Mouse (Mus musculus) midbrain, postnatal 0 days (tissue): ENCODE measurements at regions not wholly inside any gene's neighbourhood (a gene's known extent, or its start where the extent isn't known, plus 50 kb on each side); places are given as distances from the start of the nearest gene placed in this dataset.

Experiments used
- ATAC-seq: fragments of 200-750 bp; cut with Nextera tagmentation; 2 replicates; pipeline ENCODE4 v1.8.0; 2017; ENCODE audit warnings: moderate number of reproducible peaks, mild to moderate bottlenecking, moderate TSS enrichment, moderate library complexity; ENCODE audit not compliant: low FRiP score
- DNase-seq: peaks from one replicate; pipeline ENCODE4 v3.0.0-alpha.2; 2015; ENCODE audit warnings: low spot score
- H3K27ac ChIP-seq: fragments of 300-500 bp; sonication (generic); 2 replicates; pipeline ENCODE4 v1.5.1; 2014; ENCODE audit warnings: low read depth, mild to moderate bottlenecking, low read length, mixed read lengths
- H3K27me3 ChIP-seq: fragments of 300-500 bp; sonication (generic); 2 replicates; pipeline ENCODE4 v1.6.1; 2014; ENCODE audit warnings: low read length, control low read depth, mixed read lengths; ENCODE audit not compliant: insufficient read depth
- H3K36me3 ChIP-seq: fragments of 300-500 bp; sonication (generic); 2 replicates; pipeline ENCODE4 v1.6.1; 2014; ENCODE audit warnings: low read length, control low read depth, mixed read lengths; ENCODE audit not compliant: insufficient read depth
- H3K4me1 ChIP-seq: fragments of 300-500 bp; sonication (generic); 2 replicates; pipeline ENCODE4 v1.6.1; 2014; ENCODE audit warnings: mild to moderate bottlenecking, control low read depth, antibody characterized with exemption, low read length, mixed read lengths; ENCODE audit not compliant: insufficient read depth
- H3K4me2 ChIP-seq: fragments of 300-500 bp; sonication (generic); 2 replicates; pipeline ENCODE4 v1.6.1; 2014; ENCODE audit warnings: low read depth, mild to moderate bottlenecking, low read length, mixed read lengths; ENCODE audit not compliant: poor library complexity, severe bottlenecking
- H3K4me3 ChIP-seq: fragments of 300-500 bp; sonication (generic); 2 replicates; pipeline ENCODE4 v1.5.1; 2014; ENCODE audit warnings: low read depth, mild to moderate bottlenecking, low read length, moderate library complexity
- H3K9ac ChIP-seq: fragments of 300-500 bp; sonication (generic); replicated peaks from 2 replicates; pipeline ENCODE4 v1.6.1; 2014; ENCODE audit warnings: mild to moderate bottlenecking, low read length, moderate library complexity, mixed read lengths; ENCODE audit not compliant: poor library complexity, severe bottlenecking
- H3K9me3 ChIP-seq: fragments of 300-500 bp; sonication (generic); 2 replicates; pipeline ENCODE4 v1.6.1; 2016; ENCODE audit warnings: low read length, control low read depth
- CTCF ChIP-seq: IDR thresholded peaks from 2 replicates; pipeline ENCODE4 v1.5.1; 2016; ENCODE audit warnings: antibody characterized with exemption, mild to moderate bottlenecking
- WGBS: fragments of 180-500 bp; shearing (Covaris S2); extraction: QIAGEN DNeasy Blood & Tissue Kit; methylation state at CpG from one replicate; pipeline ENCODE4 v1.1.7; 2014; 5-methylcytosine and 5-hydroxymethylcytosine counted together

GRCm38 (mm10) chr1:186277981-186278634 lies 161.0 kb upstream of the Lyplal1 start:
- H3K4me1 ChIP-seq: no peaks in the 10 kb centered on the region
- no peak for ATAC-seq
- no peak for TF ChIP-seq CTCF
- peaks cover 4% of the 10 kb centered on the region; the same call in 1 of the 2 replicates for H3K27me3 ChIP-seq
- H3K4me2 ChIP-seq: peak overlapping the region; percentile 36; the same call in 1 of the 2 replicates
- no peaks in the 10 kb centered on the region for H3K36me3 ChIP-seq
- no peak overlapping the region; the same call in 1 of the 2 replicates for H3K4me3 ChIP-seq
- peak; percentile 47 for DNase-seq
- H3K9me3 ChIP-seq: no peaks in the 10 kb centered on the region
- H3K9ac ChIP-seq: no peak overlapping the region
- H3K27ac ChIP-seq: no peak overlapping the region
- WGBS: 33% methylated on average over 11 of the region's 11 CpGs

GRCm38 (mm10) chr1:186271436-186271835 lies 154.3 kb upstream of the Lyplal1 start:
- H3K4me1 ChIP-seq: no peaks in the 10 kb centered on the region
- H3K4me3 ChIP-seq: no peak overlapping the region
- peaks cover under 1% of the 10 kb centered on the region; the same call in 1 of the 2 replicates for H3K27me3 ChIP-seq
- H3K36me3 ChIP-seq: no peaks in the 10 kb centered on the region
- H3K9me3 ChIP-seq: no peaks in the 10 kb centered on the region
- DNase-seq (no peak), ATAC-seq (no peak)
- no peak overlapping the region for H3K9ac ChIP-seq
- no peak overlapping the region for H3K4me2 ChIP-seq
- H3K27ac ChIP-seq: no peak overlapping the region
- 82% methylated on average over 2 of the region's 2 CpGs for WGBS
- TF ChIP-seq CTCF: no peak

DNA sequence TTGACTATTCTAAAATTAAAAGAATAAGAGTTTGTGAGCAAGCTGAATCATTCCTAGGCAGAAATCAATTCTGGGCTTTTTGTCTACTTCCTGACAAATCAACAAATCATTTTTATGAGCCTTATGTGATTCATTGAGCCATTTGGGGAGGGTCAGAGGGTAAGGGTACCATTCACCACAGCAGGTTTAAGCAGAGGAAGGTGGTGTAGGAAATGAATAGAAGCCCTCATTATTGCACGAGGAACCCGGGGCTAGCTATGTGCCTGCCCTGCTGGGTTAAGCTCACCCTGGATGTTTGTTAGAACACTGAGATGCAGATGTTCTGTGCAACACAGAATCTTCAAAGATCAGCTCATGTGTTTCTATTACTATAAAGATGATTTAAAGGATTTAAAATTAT lies 150.2 kb upstream of the Lyplal1 start:
- Histone ChIP-seq H3K4me1 (no peaks in the 10 kb centered on the region), H3K36me3 (no peaks in the 10 kb centered on the region), H3K27ac (no peak overlapping the region), H3K9me3 (no peaks in the 10 kb centered on the region), H3K27me3 (no peaks in the 10 kb centered on the region), H3K9ac (no peak overlapping the region), H3K4me2 (no peak overlapping the region), H3K4me3 (no peak overlapping the region)
- 80% methylated on average over 2 of the region's 2 CpGs for WGBS
- TF ChIP-seq CTCF: no peak
- ATAC-seq: no peak
- no peak for DNase-seq

GRCm38 (mm10) chr1:186264639-186265038 lies 147.5 kb upstream of the Lyplal1 start:
- H3K36me3 ChIP-seq: no peaks in the 10 kb centered on the region
- no peak for ATAC-seq
- H3K27me3 ChIP-seq: no peaks in the 10 kb centered on the region
- no peak overlapping the region for H3K4me3 ChIP-seq
- no peaks in the 10 kb centered on the region for H3K4me1 ChIP-seq
- WGBS: 38% methylated on average over 3 of the region's 3 CpGs
- DNase-seq: peak; percentile 69
- no peaks in the 10 kb centered on the region for H3K9me3 ChIP-seq
- no peak for TF ChIP-seq CTCF
- no peak overlapping the region for H3K9ac ChIP-seq
- no peak overlapping the region for H3K4me2 ChIP-seq
- no peak overlapping the region for H3K27ac ChIP-seq

- Histone ChIP-seq H3K36me3 (no peaks in the 10 kb centered on the region), H3K4me1 (no peaks in the 10 kb centered on the region), H3K27me3 (no peaks in the 10 kb centered on the region), H3K4me2 (no peak overlapping the region), H3K9ac (no peak overlapping the region), H3K9me3 (no peaks in the 10 kb centered on the region), H3K27ac (no peak overlapping the region), H3K4me3 (no peak overlapping the region)
- no peak for ATAC-seq
- no peak for TF ChIP-seq CTCF
- WGBS: 65% methylated on average over 7 of the region's 7 CpGs
- no peak for DNase-seq
These were observed 146.8 kb upstream of the Lyplal1 start for GRCm38 (mm10) chr1:186263955-186264354.

GRCm38 (mm10) chr1:186263196-186263595 lies 146.1 kb upstream of the Lyplal1 start:
- no peak for TF ChIP-seq CTCF
- Histone ChIP-seq H3K4me1 (no peaks in the 10 kb centered on the region), H3K9me3 (no peaks in the 10 kb centered on the region), H3K27me3 (no peaks in the 10 kb centered on the region), H3K4me2 (no peak overlapping the region), H3K36me3 (no peaks in the 10 kb centered on the region), H3K27ac (no peak overlapping the region), H3K4me3 (no peak overlapping the region), H3K9ac (no peak overlapping the region)
- ATAC-seq (no peak), DNase-seq (no peak)
- WGBS: 79% methylated on average over 3 of the region's 3 CpGs
